Mouse (Mus musculus) forebrain, embryonic 12.5 days (tissue): ENCODE measurements around the gene Fgg. TPM values are rescaled to one million over a fixed set of nuclear protein-coding genes. Genes with fewer than 3 reads are reported as not detected.

Experiments used
- ATAC-seq: fragments of 200-750 bp; cut with Nextera tagmentation; 2 replicates; pipeline ENCODE4 v1.8.0; 2017; ENCODE audit warnings: moderate TSS enrichment; ENCODE audit not compliant: low FRiP score
- H3K27ac ChIP-seq: fragments of 300-500 bp; sonication (generic); 2 replicates; pipeline ENCODE4 v1.5.1; 2016; ENCODE audit warnings: mild to moderate bottlenecking
- H3K27me3 ChIP-seq: fragments of 300-500 bp; sonication (generic); 2 replicates; pipeline ENCODE4 v1.6.1; 2016; ENCODE audit warnings: mild to moderate bottlenecking
- H3K36me3 ChIP-seq: fragments of 300-500 bp; sonication (generic); replicated peaks from 2 replicates; pipeline ENCODE4 v1.6.1; 2016; ENCODE audit warnings: mild to moderate bottlenecking
- H3K4me1 ChIP-seq: fragments of 300-500 bp; sonication (generic); 2 replicates; pipeline ENCODE4 v1.6.1; 2016
- H3K4me2 ChIP-seq: fragments of 300-500 bp; sonication (generic); 2 replicates; pipeline ENCODE4 v1.6.1; 2016; ENCODE audit warnings: mild to moderate bottlenecking, moderate library complexity
- H3K4me3 ChIP-seq: fragments of 300-500 bp; sonication (generic); replicated peaks from 2 replicates; pipeline ENCODE4 v1.5.1; 2016; ENCODE audit warnings: mild to moderate bottlenecking
- H3K9ac ChIP-seq: fragments of 300-500 bp; sonication (generic); 2 replicates; pipeline ENCODE4 v1.6.1; 2016; ENCODE audit warnings: mild to moderate bottlenecking
- H3K9me3 ChIP-seq: fragments of 300-500 bp; sonication (generic); 2 replicates; pipeline ENCODE4 v1.6.1; 2016
- WGBS: fragments of 180-500 bp; shearing (Covaris S2); methylation state at CpG from one replicate; pipeline ENCODE4 v1.1.7; 2016; 5-methylcytosine and 5-hydroxymethylcytosine counted together
- polyA plus RNA-seq: library from polyadenylated mRNA; unstranded; fragments of >200 nt; fragmentation: Nextera tagmentation; extraction: Ambion mirVana; gene quantifications from 2 replicates; pipeline ENCODE4 v1.2.1, GENCODE M21; 2016

The Fgg gene
- polyA plus RNA-seq, 1 experiment from 2014 or later, result not detected

DNA sequence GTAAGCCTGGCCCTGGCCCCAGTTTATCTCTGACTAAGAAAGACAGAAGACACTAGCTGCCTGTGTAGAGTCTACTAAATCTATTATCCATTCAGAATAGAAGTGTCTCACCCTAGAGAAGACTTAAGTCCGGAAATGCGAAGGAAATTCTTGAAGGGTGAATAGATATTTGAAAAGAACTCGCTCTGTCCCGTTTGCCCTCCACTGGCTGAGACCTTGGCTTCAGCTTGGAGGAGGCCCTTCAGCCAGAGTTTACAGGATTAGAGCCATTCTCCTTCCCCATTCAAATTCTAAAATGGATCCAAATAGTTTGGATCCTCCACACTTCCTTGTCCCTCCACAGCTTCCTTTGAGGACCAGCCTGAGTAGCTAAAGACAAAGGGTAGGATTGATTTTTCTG lies 22.8 kb downstream of the Fgg start:
- H3K27me3 ChIP-seq, result no peaks in the 10 kb centered on the region
- WGBS, result 78% methylated on average over 4 of the region's 4 CpGs
- no peak for ATAC-seq
- no peak overlapping the region for H3K4me3 ChIP-seq
- no peaks in the 10 kb centered on the region for H3K36me3 ChIP-seq
- H3K4me1 ChIP-seq, result no peaks in the 10 kb centered on the region
- no peaks in the 10 kb centered on the region for H3K9me3 ChIP-seq
- no peak overlapping the region for H3K9ac ChIP-seq
- no peak overlapping the region for H3K27ac ChIP-seq
- H3K4me2 ChIP-seq, result no peak overlapping the region

DNA sequence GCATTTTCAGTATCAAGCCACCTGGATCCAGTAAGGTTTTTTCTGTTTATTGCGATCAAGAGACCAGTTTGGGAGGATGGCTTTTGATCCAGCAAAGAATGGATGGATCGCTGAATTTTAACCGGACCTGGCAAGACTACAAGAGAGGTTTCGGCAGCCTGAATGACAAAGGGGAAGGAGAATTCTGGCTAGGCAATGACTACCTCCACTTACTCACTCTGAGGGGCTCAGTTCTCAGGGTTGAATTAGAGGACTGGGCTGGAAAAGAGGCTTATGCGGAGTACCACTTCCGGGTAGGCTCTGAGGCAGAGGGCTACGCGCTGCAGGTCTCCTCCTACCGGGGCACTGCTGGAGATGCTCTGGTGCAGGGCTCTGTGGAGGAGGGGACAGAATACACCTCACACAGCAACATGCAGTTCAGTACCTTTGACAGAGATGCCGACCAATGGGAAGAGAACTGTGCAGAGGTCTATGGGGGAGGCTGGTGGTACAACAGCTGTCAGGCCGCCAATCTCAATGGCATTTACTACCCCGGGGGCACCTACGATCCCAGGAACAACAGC lies 25.3 kb downstream of the Fgg start:
- H3K27me3 ChIP-seq, result no peaks in the 10 kb centered on the region
- no peak for ATAC-seq
- H3K4me1 ChIP-seq, result no peaks in the 10 kb centered on the region
- no peaks in the 10 kb centered on the region for H3K36me3 ChIP-seq
- 40% methylated on average over 13 of the region's 13 CpGs for WGBS
- H3K4me3 ChIP-seq, result 0 out of 2 replicates have a peak overlapping the region, but pooled peaks have one; percentile 8
- peak overlapping the region; percentile 25; the same call in 1 of the 2 replicates for H3K9ac ChIP-seq
- no peak overlapping the region for H3K27ac ChIP-seq
- no peaks in the 10 kb centered on the region for H3K9me3 ChIP-seq
- peak overlapping the region; percentile 38 for H3K4me2 ChIP-seq

DNA sequence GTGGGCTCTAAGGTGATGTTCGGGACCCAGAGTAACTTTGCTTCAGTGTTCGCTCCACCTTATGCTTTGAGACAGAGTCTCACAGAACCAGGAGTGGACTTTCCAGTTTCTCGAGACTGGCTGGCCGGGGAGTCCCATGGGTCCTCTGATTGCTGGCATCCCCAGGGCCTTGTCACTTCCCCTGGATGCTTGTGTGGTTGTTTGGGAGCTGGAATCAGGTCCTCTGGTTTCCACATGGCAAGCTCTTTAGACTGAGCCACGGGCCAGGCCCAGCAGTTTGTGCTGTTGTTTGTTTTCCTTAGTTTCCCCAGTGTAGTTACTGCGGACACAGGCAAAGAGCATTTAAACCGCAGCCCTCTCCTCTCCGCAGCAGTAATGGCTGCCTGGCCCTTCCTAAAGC lies 26.3 kb downstream of the Fgg start:
- Histone ChIP-seq H3K9ac (no peak overlapping the region), H3K4me2 (no peak overlapping the region), H3K27ac (no peak overlapping the region), H3K9me3 (no peaks in the 10 kb centered on the region), H3K27me3 (no peaks in the 10 kb centered on the region), H3K4me3 (no peak overlapping the region), H3K36me3 (no peaks in the 10 kb centered on the region), H3K4me1 (no peaks in the 10 kb centered on the region)
- ATAC-seq, result no peak
- 86% methylated on average over 8 of the region's 8 CpGs for WGBS

DNA sequence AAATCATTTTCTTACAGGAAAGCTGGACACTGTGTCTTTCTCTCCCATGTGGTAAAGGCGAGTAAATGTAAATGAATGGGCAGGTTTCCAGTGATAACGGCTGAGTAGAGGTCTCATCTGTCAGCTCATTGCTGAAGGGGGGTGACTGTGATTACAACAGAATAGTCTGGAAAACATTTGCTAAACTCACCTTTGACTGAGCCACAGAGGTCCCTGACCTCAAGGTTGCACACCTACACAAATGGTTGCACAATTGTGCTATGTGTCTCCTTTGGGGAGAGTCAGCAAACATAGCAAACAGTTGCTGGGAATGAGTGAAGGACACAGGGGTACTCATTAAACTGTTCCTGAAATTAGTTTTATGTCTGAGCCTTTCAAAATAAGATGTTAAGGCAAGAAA lies 31.3 kb downstream of the Fgg start:
- no peak overlapping the region for H3K9ac ChIP-seq
- 85% methylated on average over 2 of the region's 2 CpGs for WGBS
- H3K4me3 ChIP-seq, result no peak overlapping the region

DNA sequence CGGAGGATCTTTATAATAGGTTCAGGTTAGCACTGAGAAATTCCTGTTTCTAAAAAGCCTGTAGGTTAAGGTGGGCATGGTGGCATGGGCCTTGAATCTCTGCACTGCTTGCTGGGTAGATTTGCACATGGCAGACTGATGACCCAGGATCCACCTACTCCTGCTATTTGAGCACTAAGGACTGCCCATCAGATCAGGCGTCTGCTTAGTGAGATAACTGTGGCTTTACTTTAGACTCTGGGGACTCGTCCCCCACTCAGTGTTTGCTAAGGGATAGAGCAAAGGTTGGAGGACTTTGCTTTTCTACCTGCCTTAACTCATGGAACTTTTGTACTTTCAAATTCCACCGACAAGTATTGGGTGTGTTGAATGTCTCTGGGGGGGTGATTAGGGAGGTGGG lies 32.1 kb downstream of the Fgg start:
- no peaks in the 10 kb centered on the region for H3K27me3 ChIP-seq
- 80% methylated on average over 4 of the region's 4 CpGs for WGBS
- no peaks in the 10 kb centered on the region for H3K4me1 ChIP-seq
- no peak overlapping the region for H3K9ac ChIP-seq
- H3K4me3 ChIP-seq, result no peak overlapping the region
- H3K9me3 ChIP-seq, result no peaks in the 10 kb centered on the region
- ATAC-seq, result no peak
- no peak overlapping the region for H3K27ac ChIP-seq
- no peaks in the 10 kb centered on the region for H3K36me3 ChIP-seq
- H3K4me2 ChIP-seq, result no peak overlapping the region

More for the DNA sequence above, 31.3 kb downstream of the Fgg start:
- H3K27ac ChIP-seq, result no peak overlapping the region
- H3K27me3 ChIP-seq, result no peaks in the 10 kb centered on the region
- no peak overlapping the region for H3K4me2 ChIP-seq
- no peaks in the 10 kb centered on the region for H3K9me3 ChIP-seq
- ATAC-seq, result no peak
- H3K36me3 ChIP-seq, result no peaks in the 10 kb centered on the region
- no peaks in the 10 kb centered on the region for H3K4me1 ChIP-seq

DNA sequence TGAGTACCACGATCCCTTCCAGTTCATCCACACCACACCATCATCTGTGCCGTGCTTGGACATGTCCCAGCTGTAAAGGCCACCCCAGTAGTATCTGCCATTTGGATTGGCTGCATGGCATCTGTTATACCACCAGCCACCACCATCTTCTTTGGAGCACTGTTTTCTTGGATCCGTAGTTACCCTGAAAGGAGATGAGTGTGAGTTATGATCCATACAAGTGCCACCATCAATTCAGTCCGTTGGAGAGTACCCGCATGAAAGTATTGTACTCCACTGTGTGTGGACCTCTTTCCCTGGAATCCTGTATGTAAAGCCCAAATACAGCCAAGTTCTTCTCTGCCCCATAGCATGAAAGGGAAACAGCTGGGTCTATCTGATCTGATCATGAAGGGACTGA lies 34.9 kb downstream of the Fgg start:
- Histone ChIP-seq H3K9ac (no peak overlapping the region), H3K4me2 (no peak overlapping the region), H3K27ac (no peak overlapping the region), H3K4me3 (no peak overlapping the region), H3K36me3 (no peaks in the 10 kb centered on the region), H3K27me3 (no peaks in the 10 kb centered on the region), H3K9me3 (no peaks in the 10 kb centered on the region), H3K4me1 (no peaks in the 10 kb centered on the region)
- WGBS, result 91% methylated on average over 5 of the region's 5 CpGs
- ATAC-seq, result no peak

DNA sequence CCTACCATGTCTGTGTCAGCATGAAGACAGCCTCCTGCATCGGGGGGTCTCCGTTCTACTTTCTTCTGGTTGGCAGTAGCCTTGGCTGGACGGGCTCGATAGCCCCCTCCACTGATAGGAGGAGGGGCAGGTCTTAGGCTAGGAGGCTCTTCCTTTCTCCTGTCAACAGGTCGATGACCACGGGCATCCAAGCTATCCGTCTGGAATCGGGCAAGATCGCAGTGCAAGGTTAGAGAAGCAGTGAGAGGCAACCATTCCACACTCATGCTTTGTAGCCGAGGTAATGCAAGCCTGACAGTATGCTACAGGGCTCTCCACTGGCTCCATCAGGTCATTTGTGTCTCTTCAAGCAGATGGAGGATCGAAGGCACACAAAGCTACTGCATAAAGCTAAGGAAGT lies 39.1 kb downstream of the Fgg start:
- no peaks in the 10 kb centered on the region for H3K27me3 ChIP-seq
- ATAC-seq, result no peak
- WGBS, result 84% methylated on average over 11 of the region's 11 CpGs

DNA sequence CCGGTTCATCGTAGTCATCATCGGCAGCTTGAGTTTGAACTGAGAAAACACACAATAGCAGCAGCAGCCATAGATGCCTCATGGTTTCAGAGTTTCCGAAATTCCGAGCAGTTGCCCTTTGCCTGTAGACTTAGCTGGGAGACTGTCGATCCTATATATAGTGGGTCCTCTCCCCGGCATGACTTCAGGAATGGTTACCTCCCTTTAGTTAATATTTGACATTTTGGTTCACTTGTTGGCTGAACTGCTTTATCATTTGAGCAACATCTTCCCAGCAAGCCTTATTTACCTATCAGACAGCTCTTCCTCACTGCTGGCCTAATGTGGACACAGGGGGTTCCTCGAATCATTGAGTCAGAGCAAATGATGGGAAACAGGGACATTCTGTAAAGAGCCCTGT lies 42.2 kb downstream of the Fgg start, which contains the start of gene Fgb:
TSS of gene Fgb (minus strand) at position 184 of the 400 bp plus-strand sequence.
- Histone ChIP-seq H3K27me3 (no peaks in the 10 kb centered on the region), H3K27ac (no peak within 1 kb of the TSS), H3K4me2 (no peak within 1 kb of the TSS), H3K9me3 (no peaks in the 10 kb centered on the region), H3K4me3 (no peak within 1 kb of the TSS), H3K9ac (no peak within 1 kb of the TSS), H3K4me1 (no peaks in the 10 kb centered on the region), H3K36me3 (no peaks in the 10 kb centered on the region)
- 94% methylated on average over 8 of the region's 8 CpGs for WGBS
- no peak for ATAC-seq

More for the DNA sequence above, 39.1 kb downstream of the Fgg start:
- Histone ChIP-seq H3K27ac (no peak overlapping the region), H3K9ac (no peak overlapping the region), H3K36me3 (no peaks in the 10 kb centered on the region), H3K4me3 (no peak overlapping the region), H3K4me1 (no peaks in the 10 kb centered on the region), H3K9me3 (no peaks in the 10 kb centered on the region), H3K4me2 (no peak overlapping the region)

DNA sequence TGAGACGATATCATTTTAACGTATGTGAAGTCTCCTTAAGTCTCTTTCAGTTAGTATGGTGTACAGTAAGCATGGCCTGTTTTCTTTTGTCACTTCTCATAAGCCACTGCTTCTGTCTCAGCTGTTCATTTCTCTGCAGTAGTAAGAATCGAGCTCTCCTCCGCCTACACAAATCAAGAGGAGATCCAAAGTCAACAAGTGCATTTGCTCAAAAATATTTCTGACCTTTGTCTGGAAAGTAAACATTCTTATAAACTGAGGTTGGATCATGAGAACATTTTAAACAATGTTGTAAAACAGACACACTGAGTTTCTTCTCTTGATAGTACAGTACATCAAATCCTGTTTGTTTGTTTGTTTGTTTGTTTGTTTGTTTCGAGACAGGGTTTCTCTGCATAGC lies 43.1 kb downstream of the Fgg start:
- H3K9me3 ChIP-seq, result no peaks in the 10 kb centered on the region
- no peak overlapping the region for H3K4me3 ChIP-seq
- no peak overlapping the region for H3K9ac ChIP-seq
- H3K36me3 ChIP-seq, result no peaks in the 10 kb centered on the region
- H3K4me2 ChIP-seq, result no peak overlapping the region
- no peaks in the 10 kb centered on the region for H3K27me3 ChIP-seq
- H3K27ac ChIP-seq, result no peak overlapping the region
- no peak for ATAC-seq
- 81% methylated on average over 5 of the region's 5 CpGs for WGBS
- no peaks in the 10 kb centered on the region for H3K4me1 ChIP-seq

DNA sequence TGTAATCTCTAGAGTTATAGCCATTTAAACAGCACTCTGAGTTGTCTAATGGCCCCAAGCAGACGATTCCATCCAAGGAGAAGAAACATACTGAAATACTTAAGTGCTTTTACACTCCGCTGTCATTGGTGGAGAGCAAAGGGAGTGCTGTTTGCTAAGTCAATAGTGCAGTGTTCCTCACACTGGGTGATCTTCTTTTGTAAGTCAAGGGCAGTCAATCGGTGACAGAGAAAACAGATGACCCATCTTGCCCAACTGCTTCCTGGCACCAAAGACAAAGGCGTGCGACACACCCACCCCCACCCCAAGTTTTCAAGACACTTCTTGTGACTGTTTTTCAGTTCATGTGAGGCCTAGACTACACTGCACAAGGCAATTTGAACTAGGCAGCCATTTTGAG lies 44.6 kb downstream of the Fgg start:
- Histone ChIP-seq H3K9me3 (no peaks in the 10 kb centered on the region), H3K27ac (no peak overlapping the region), H3K9ac (no peak overlapping the region), H3K4me1 (peaks cover 11% of the 10 kb centered on the region), H3K27me3 (no peaks in the 10 kb centered on the region), H3K4me2 (no peak overlapping the region), H3K36me3 (0 out of 2 replicates have a peak, but pooled peaks cover 2% of the 10 kb centered on the region), H3K4me3 (no peak overlapping the region)
- WGBS, result 93% methylated on average over 5 of the region's 5 CpGs
- ATAC-seq, result no peak

DNA sequence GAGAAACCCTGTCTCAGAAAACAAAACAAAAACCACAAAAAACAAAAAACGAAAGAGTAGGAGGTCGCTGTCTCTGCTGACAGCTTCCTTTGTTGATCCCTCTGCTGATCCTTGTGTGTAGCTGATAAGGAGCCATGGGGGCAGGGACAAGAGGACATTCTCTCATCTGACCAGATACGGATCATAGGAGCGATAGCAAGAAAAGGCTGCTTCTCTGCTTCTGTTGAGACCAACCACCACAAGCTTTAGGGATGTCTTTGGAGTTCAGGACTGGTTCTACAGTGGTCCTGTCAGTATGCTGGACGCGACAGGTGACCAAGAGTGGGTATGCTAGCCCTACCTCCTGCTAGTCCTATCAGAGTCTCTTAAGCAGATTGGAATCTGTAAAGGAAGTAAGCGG lies 45.6 kb downstream of the Fgg start:
- H3K27me3 ChIP-seq, result no peaks in the 10 kb centered on the region
- no peak overlapping the region for H3K9ac ChIP-seq
- no peak for ATAC-seq
- no peak overlapping the region for H3K4me3 ChIP-seq
- peaks cover 3% of the 10 kb centered on the region; the same call in 1 of the 2 replicates for H3K36me3 ChIP-seq
- H3K27ac ChIP-seq, result no peak overlapping the region
- H3K4me1 ChIP-seq, result peaks cover 11% of the 10 kb centered on the region
- 87% methylated on average over 7 of the region's 7 CpGs for WGBS
- no peaks in the 10 kb centered on the region for H3K9me3 ChIP-seq
- no peak overlapping the region for H3K4me2 ChIP-seq

DNA sequence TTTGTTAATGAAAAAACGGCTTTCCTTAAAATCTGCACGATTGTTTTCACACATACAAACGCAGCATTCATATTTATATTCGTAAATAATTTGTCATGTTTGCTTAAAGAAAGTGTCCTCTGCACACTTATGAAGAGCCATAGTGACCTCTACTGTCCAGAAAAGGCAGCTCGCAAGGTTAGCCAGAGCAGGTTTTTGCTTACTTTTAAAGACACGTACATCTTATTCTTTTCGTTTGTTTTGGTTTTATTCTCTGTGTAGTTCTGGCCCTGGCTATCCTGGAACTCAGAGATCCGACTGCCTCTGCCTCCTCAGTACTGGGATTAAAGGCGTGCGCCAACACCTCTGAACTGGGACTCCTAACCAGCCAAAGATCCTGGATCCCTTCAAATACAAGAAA lies 46.2 kb downstream of the Fgg start:
- Histone ChIP-seq H3K4me1 (peaks cover 11% of the 10 kb centered on the region), H3K9ac (no peak overlapping the region), H3K9me3 (no peaks in the 10 kb centered on the region), H3K27ac (no peak overlapping the region), H3K36me3 (peaks cover 9% of the 10 kb centered on the region), H3K4me3 (no peak overlapping the region), H3K27me3 (no peaks in the 10 kb centered on the region), H3K4me2 (no peak overlapping the region)
- 40% methylated on average over 10 of the region's 10 CpGs for WGBS
- no peak for ATAC-seq

DNA sequence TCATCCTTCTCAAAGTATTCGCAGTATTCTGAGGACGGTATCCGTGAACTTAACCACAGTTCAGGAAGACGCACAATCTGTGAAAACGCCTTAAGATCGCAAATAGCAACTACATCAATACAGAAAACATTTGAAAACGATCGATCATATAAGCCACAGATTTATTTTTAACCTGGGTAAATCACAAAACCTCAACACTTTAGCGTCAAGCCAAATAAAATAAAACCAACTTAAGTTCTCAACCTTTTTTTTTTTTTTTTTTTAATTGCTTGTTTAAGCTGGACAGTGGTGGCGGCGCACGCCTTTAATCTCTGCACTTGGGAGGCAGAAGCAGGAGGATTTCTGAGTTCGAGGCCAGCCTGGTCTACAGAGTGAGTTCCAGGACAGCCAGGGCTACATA lies 47.2 kb downstream of the Fgg start:
- no peak overlapping the region for H3K9ac ChIP-seq
- 43% methylated on average over 13 of the region's 13 CpGs for WGBS
- peak overlapping the region; percentile 81 for H3K4me3 ChIP-seq
- H3K9me3 ChIP-seq, result no peaks in the 10 kb centered on the region
- H3K4me2 ChIP-seq, result peak overlapping the region; percentile 39
- H3K36me3 ChIP-seq, result peaks cover 19% of the 10 kb centered on the region
- no peak overlapping the region for H3K27ac ChIP-seq
- ATAC-seq, result no peak
- peaks cover 11% of the 10 kb centered on the region for H3K4me1 ChIP-seq
- H3K27me3 ChIP-seq, result no peaks in the 10 kb centered on the region
